Mouse (Mus musculus) neutrophil, adult 59 days (primary cell): ENCODE measurements around the gene Olfr391-ps. TPM values are rescaled to one million over a fixed set of nuclear protein-coding genes. Genes with fewer than 3 reads are reported as not detected.

Source experiments
- total RNA-seq, 2 experiments: library from RNA; stranded (reverse); gene quantifications; 1 replicate in 1 of 2; 2 replicates in 1 of 2; pipeline ENCODE4 v1.2.4; 2023

Olfr391-ps gene
- not detected for total RNA-seq

GRCm38 (mm10) chr11:73802952-73803351, at the start of gene Olfr391-ps:
Olfr391-ps (minus strand) TSS chr11:73803052.

GRCm38 (mm10) chr11:73851354-73851753, 48.5 kb upstream of the Olfr391-ps start, which contains the start of gene Olfr393:
Olfr393 (minus strand) TSS chr11:73851454.

GRCm38 (mm10) chr11:73816949-73817348, 14.1 kb upstream of the Olfr391-ps start, which contains the start of gene Olfr392:
Olfr392 (minus strand) TSS chr11:73817049.

GRCm38 (mm10) chr11:73782664-73783063, 20.2 kb downstream of the Olfr391-ps start, which contains the start of gene Olfr390:
Olfr390 (plus strand) TSS chr11:73782964.

GRCm38 (mm10) chr11:73780613-73781012, 22.2 kb downstream of the Olfr391-ps start, which contains the start of gene Olfr389:
Olfr389 (minus strand) TSS chr11:73780713.

Other genes starting within 250 kb of the Olfr391-ps start
- gene Olfr385, start 210.0 kb downstream of the Olfr391-ps start, total RNA-seq, result not detected
- not detected for gene Olfr384, start 204.5 kb downstream of the Olfr391-ps start, total RNA-seq
- not detected for gene Zfp735, start 114.3 kb downstream of the Olfr391-ps start, total RNA-seq
- not detected for gene Olfr389, start 22.3 kb downstream of the Olfr391-ps start, total RNA-seq
- gene Olfr390, start 20.1 kb downstream of the Olfr391-ps start, total RNA-seq, result not detected
- not detected for gene Olfr392, start 14.0 kb upstream of the Olfr391-ps start, total RNA-seq
- gene Olfr393, start 48.4 kb upstream of the Olfr391-ps start, total RNA-seq, result not detected
- gene Olfr394, start 87.7 kb upstream of the Olfr391-ps start, total RNA-seq, result not detected
- gene Olfr395, start 106.2 kb upstream of the Olfr391-ps start, total RNA-seq, result not detected
- not detected for gene Olfr23, start 133.6 kb upstream of the Olfr391-ps start, total RNA-seq
- gene Olfr397, start 157.8 kb upstream of the Olfr391-ps start, total RNA-seq, result not detected
- not detected for gene Olfr398, start 187.4 kb upstream of the Olfr391-ps start, total RNA-seq